Mouse (Mus musculus): ENCODE measurements around the gene Vars2. TPM values are rescaled to one million over a fixed set of nuclear protein-coding genes. Genes with fewer than 3 reads are reported as not detected.

Gene Vars2
- total and polyA plus RNA-seq, 3 experiments, result 14.0 to 30.3 (median 23.0) TPM

DNA sequence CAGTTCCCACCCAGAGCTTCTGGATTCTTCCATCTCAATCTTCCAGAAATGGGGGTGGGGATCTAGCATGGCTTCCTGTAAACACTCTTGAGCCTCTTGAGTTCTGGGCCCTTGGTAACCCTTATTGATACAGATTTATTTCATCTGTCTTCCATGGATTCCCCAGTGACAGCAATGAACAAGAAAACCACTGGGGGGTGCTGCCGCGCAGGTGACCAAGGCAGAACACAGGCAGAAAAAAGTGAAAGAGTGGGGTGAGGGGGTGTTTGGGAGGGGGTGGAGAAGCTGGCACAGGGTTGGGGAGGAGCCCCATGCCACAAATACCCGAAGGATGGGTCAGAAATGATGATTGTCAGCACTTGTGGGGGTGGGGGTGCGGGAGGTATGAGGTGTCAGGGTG, 38.4 kb upstream of the Vars2 start:
- dilution Hi-C loops (cut with MboI; ENCODE audit: extremely low pct_ligation_motif_present, extremely low pct_unique_long_range_greater_than_20kb, low sequenced_read_pairs), result no loop called here
- Histone ChIP-seq H3K4me3 (replicated peaks in 1 of 3; ENCODE audit: low read depth in 2 of 3, low read length in 2 of 3, poor library complexity in 1 of 3) (no peak overlapping the region), H3K79me2 (replicated peaks; ENCODE audit: control insufficient read depth, extremely low read depth, insufficient read depth, poor library complexity, severe bottlenecking) (no peaks in the 10 kb centered on the region)

GRCm38 (mm10) chr17:35704621-35705464, 37.5 kb upstream of the Vars2 start, which contains the start of gene Ddr1:
Gene Ddr1, minus strand, starts transcription at chr17:35704621.
- peak within 1 kb of the TSS; percentile 33 for H3K4me2 ChIP-seq (ENCODE audit: insufficient read depth, low read depth, poor library complexity, severe bottlenecking)
- H3K4me3 ChIP-seq (replicated peaks in 1 of 3; ENCODE audit: low read depth in 2 of 3, low read length in 2 of 3, poor library complexity in 1 of 3), result peak within 1 kb of the TSS in 1 of 3 experiments; percentile 31
- in situ Hi-C loops (cut with MboI; ENCODE audit: low pct_ligation_motif_present, low pct_unique_long_range_greater_than_20kb, low sequenced_read_pairs) (no loop called here), dilution Hi-C loops (cut with MboI; ENCODE audit: extremely low pct_ligation_motif_present, extremely low pct_unique_long_range_greater_than_20kb, low sequenced_read_pairs) (no loop called here)
- H3K4me1 ChIP-seq (ENCODE audit: control insufficient read depth in 1 of 2, insufficient read depth in 2 of 2), result peaks cover 4 to 45% of the 10 kb centered on the region in 2 experiments; a peak in 3 of 4 replicates
- peak; percentile 56 for TF ChIP-seq POLR2A (IDR thresholded peaks at IDR 0.05; ENCODE audit: low read depth, low read length)
- no peak for TF ChIP-seq RAD21 (IDR thresholded peaks at IDR 0.05; ENCODE audit: low read depth, low read length)
- TF ChIP-seq TCF12 (IDR thresholded peaks at IDR 0.05; ENCODE audit: low read depth, low read length), result 0 out of 2 replicates have a peak, but pooled peaks have one; percentile 11
- 0 out of 2 replicates have a peak, but pooled peaks have one; percentile 27 for TF ChIP-seq NELFE (IDR thresholded peaks at IDR 0.05; ENCODE audit: low read depth, low read length)
- TF ChIP-seq E2F4 (IDR thresholded peaks at IDR 0.05; ENCODE audit: insufficient replicate concordance, low read depth, low read length), result no peak
- peak; percentile 27; the same call in 1 of the 2 replicates for TF ChIP-seq ELF1 (IDR thresholded peaks at IDR 0.05; ENCODE audit: low read depth, low read length)
- TF ChIP-seq USF2 (conservative IDR thresholded peaks at IDR 0.05; ENCODE audit: low read depth, low read length), result no peak
- TF ChIP-seq CHD2 (IDR thresholded peaks at IDR 0.05; ENCODE audit: low read length), result 0 out of 2 replicates have a peak, but pooled peaks have one; percentile 45
- no peak within 1 kb of the TSS for H3K9ac ChIP-seq (ENCODE audit: insufficient read depth, low read depth)
- DNase-seq (ENCODE audit: extremely low read depth), result peak; percentile 43
- no peak within 1 kb of the TSS for H3K27ac ChIP-seq (ENCODE audit: insufficient read depth, low read depth)
- no peaks in the 10 kb centered on the region for H3K79me2 ChIP-seq (replicated peaks; ENCODE audit: control insufficient read depth, extremely low read depth, insufficient read depth, poor library complexity, severe bottlenecking)
- H3K9me3 ChIP-seq (replicated peaks; ENCODE audit: low read length), result no peaks in the 10 kb centered on the region
- peaks cover 48% of the 10 kb centered on the region for H3K27me3 ChIP-seq (replicated peaks)
- no peaks in the 10 kb centered on the region for H3K36me3 ChIP-seq (replicated peaks in 1 of 2; ENCODE audit: control insufficient read depth in 1 of 2, insufficient read depth in 1 of 2, low read length in 1 of 2)

More for the DNA sequence above, 38.4 kb upstream of the Vars2 start:
- H3K27me3 ChIP-seq (replicated peaks), result peaks cover 41% of the 10 kb centered on the region
- no peak overlapping the region for H3K4me2 ChIP-seq (ENCODE audit: insufficient read depth, low read depth, poor library complexity, severe bottlenecking)
- H3K4me1 ChIP-seq (ENCODE audit: control insufficient read depth in 1 of 2, insufficient read depth in 2 of 2), result peaks cover 3 to 38% of the 10 kb centered on the region in 2 experiments; a peak in 2 of 4 replicates
- DNase-seq (ENCODE audit: extremely low read depth), result peak; percentile 46
- H3K27ac ChIP-seq (ENCODE audit: insufficient read depth, low read depth), result no peak overlapping the region
- no peaks in the 10 kb centered on the region for H3K36me3 ChIP-seq (replicated peaks in 1 of 2; ENCODE audit: control insufficient read depth in 1 of 2, insufficient read depth in 1 of 2, low read length in 1 of 2)
- in situ Hi-C loops (cut with MboI; ENCODE audit: low pct_ligation_motif_present, low pct_unique_long_range_greater_than_20kb, low sequenced_read_pairs), result no loop called here
- H3K9me3 ChIP-seq (replicated peaks; ENCODE audit: low read length), result no peaks in the 10 kb centered on the region
- TF ChIP-seq SMC3 (IDR thresholded peaks at IDR 0.05; ENCODE audit: low read depth, low read length) (peak; percentile 44), RAD21 (IDR thresholded peaks at IDR 0.05; ENCODE audit: low read depth, low read length) (peak; percentile 35), ETS1 (conservative IDR thresholded peaks at IDR 0.05; ENCODE audit: low read depth, low read length) (no peak), ZNF384 (IDR thresholded peaks at IDR 0.05; ENCODE audit: low read depth, low read length) (0 out of 2 replicates have a peak, but pooled peaks have one; percentile 30), CTCF (conservative IDR thresholded peaks at IDR 0.05 in 1 of 2, IDR thresholded peaks at IDR 0.05 in 1 of 2; ENCODE audit: low read depth in 2 of 2, low read length in 2 of 2) (peak; percentile 32 to 70; a peak in 3 of 4 replicates), NRF1 (IDR thresholded peaks at IDR 0.05; ENCODE audit: low read depth, low read length) (no peak), CHD2 (IDR thresholded peaks at IDR 0.05; ENCODE audit: low read length) (no peak), BHLHE40 (IDR thresholded peaks at IDR 0.05; ENCODE audit: low read depth, low read length) (0 out of 2 replicates have a peak, but pooled peaks have one; percentile 24)
- no peak overlapping the region for H3K9ac ChIP-seq (ENCODE audit: insufficient read depth, low read depth)
